Mouse (Mus musculus) testis, postnatal 14 days (tissue): ENCODE measurements around the gene Col6a2.

Experiments
- DNase-seq: peaks from one replicate; pipeline ENCODE4 v3.0.0; 2021; ENCODE audit warnings: low spot score

The Col6a2 gene

GRCm38 (mm10) chr10:76636026-76636425 is 12.6 kb upstream of the Col6a2 start:
- DNase-seq = no peak

- no peak for DNase-seq
Measured at GRCm38 (mm10) chr10:76634584-76634983, 11.2 kb upstream of the Col6a2 start.

- DNase-seq = no peak
Measured at GRCm38 (mm10) chr10:76634094-76634571, 10.7 kb upstream of the Col6a2 start.

GRCm38 (mm10) chr10:76632630-76633029 is 9.2 kb upstream of the Col6a2 start:
- no peak for DNase-seq

- DNase-seq = no peak
Measured at GRCm38 (mm10) chr10:76630657-76631056, 7.2 kb upstream of the Col6a2 start.

GRCm38 (mm10) chr10:76627714-76628113 is 4.3 kb upstream of the Col6a2 start:
- no peak for DNase-seq

GRCm38 (mm10) chr10:76624903-76625302 is 1.5 kb upstream of the Col6a2 start:
- DNase-seq = no peak

- no peak for DNase-seq
Measured at GRCm38 (mm10) chr10:76623734-76624133, 304 bp upstream of the Col6a2 start.

- no peak for DNase-seq
Measured at GRCm38 (mm10) chr10:76622411-76622810, 1.0 kb downstream of the Col6a2 start.

- DNase-seq = no peak
Measured at GRCm38 (mm10) chr10:76612473-76612872, 11.0 kb downstream of the Col6a2 start.

GRCm38 (mm10) chr10:76602690-76603089 is 20.7 kb downstream of the Col6a2 start:
- no peak for DNase-seq

GRCm38 (mm10) chr10:76596338-76596737 is 27.1 kb downstream of the Col6a2 start:
- DNase-seq = no peak

GRCm38 (mm10) chr10:76590197-76590596 is 33.2 kb downstream of the Col6a2 start:
- no peak for DNase-seq

- DNase-seq = no peak
Measured at GRCm38 (mm10) chr10:76586190-76586589, 37.2 kb downstream of the Col6a2 start.

GRCm38 (mm10) chr10:76584138-76584537 is 39.3 kb downstream of the Col6a2 start:
- no peak for DNase-seq

- DNase-seq = no peak
Measured at GRCm38 (mm10) chr10:76576920-76577319, 46.5 kb downstream of the Col6a2 start.

- DNase-seq = no peak
Measured at GRCm38 (mm10) chr10:76575374-76575773, 48.1 kb downstream of the Col6a2 start, which contains the start of gene Ftcd. Gene Ftcd, plus strand, starts transcription at chr10:76575648.

GRCm38 (mm10) chr10:76572151-76572550 is 51.3 kb downstream of the Col6a2 start:
- DNase-seq = no peak

GRCm38 (mm10) chr10:76571070-76571469 is 52.4 kb downstream of the Col6a2 start:
- no peak for DNase-seq

GRCm38 (mm10) chr10:76569996-76570685 is 53.3 kb downstream of the Col6a2 start:
- DNase-seq = no peak

GRCm38 (mm10) chr10:76561972-76562371 is 61.5 kb downstream of the Col6a2 start, which contains the start of gene Spatc1l:
Gene Spatc1l, plus strand, starts transcription at chr10:76562272.
- DNase-seq = no peak

GRCm38 (mm10) chr10:76554061-76554460 is 69.4 kb downstream of the Col6a2 start:
- peak; percentile 12 for DNase-seq

- DNase-seq = no peak
Measured at GRCm38 (mm10) chr10:76551556-76551955, 71.9 kb downstream of the Col6a2 start.

GRCm38 (mm10) chr10:76550458-76550857 is 73.0 kb downstream of the Col6a2 start:
- no peak for DNase-seq
